Mouse (Mus musculus) neural tube, embryonic 13.5 days (tissue): ENCODE results near the gene Triobp. TPM values are rescaled to one million over a fixed set of nuclear protein-coding genes. Genes with fewer than 3 reads are reported as not detected.
"Not testable (repeated sequence)": the region's sequence is repeated elsewhere in the genome, so short reads cannot be mapped to it uniquely, and the experiment has no call there.

Experiments used
- ATAC-seq: fragments of 200-750 bp; cut with Nextera tagmentation; 2 replicates; pipeline ENCODE4 v1.8.0; 2017; ENCODE audit warnings: low read depth, mild to moderate bottlenecking, moderate TSS enrichment, moderate library complexity
- H3K27ac ChIP-seq: fragments of 300-500 bp; sonication (generic); replicated peaks from 2 replicates; pipeline ENCODE4 v1.5.1; 2015; ENCODE audit warnings: moderate library complexity, mild to moderate bottlenecking, inconsistent platforms
- H3K27me3 ChIP-seq: fragments of 300-500 bp; sonication (generic); 2 replicates; pipeline ENCODE4 v1.6.1; 2015; ENCODE audit warnings: mild to moderate bottlenecking, inconsistent platforms
- H3K36me3 ChIP-seq: fragments of 300-500 bp; sonication (generic); 2 replicates; pipeline ENCODE4 v1.6.1; 2015; ENCODE audit warnings: mild to moderate bottlenecking, inconsistent platforms
- H3K4me1 ChIP-seq: fragments of 300-500 bp; sonication (generic); replicated peaks from 2 replicates; pipeline ENCODE4 v1.6.1; 2015; ENCODE audit warnings: inconsistent platforms
- H3K4me2 ChIP-seq: fragments of 300-500 bp; sonication (generic); 2 replicates; pipeline ENCODE4 v1.6.1; 2015; ENCODE audit warnings: inconsistent platforms, mild to moderate bottlenecking, moderate library complexity
- H3K4me3 ChIP-seq: fragments of 300-500 bp; sonication (generic); 2 replicates; pipeline ENCODE4 v1.5.1; 2015; ENCODE audit warnings: mild to moderate bottlenecking, inconsistent platforms
- H3K9ac ChIP-seq: fragments of 300-500 bp; sonication (generic); 2 replicates; pipeline ENCODE4 v1.6.1; 2015; ENCODE audit warnings: moderate library complexity, mild to moderate bottlenecking, inconsistent platforms
- H3K9me3 ChIP-seq: fragments of 300-500 bp; sonication (generic); 2 replicates; pipeline ENCODE4 v1.6.1; 2016; ENCODE audit warnings: inconsistent platforms
- WGBS: fragments of 180-500 bp; shearing (Covaris S2); methylation state at CpG from one replicate; pipeline ENCODE4 v1.1.7; 2015; 5-methylcytosine and 5-hydroxymethylcytosine counted together
- polyA plus RNA-seq: library from polyadenylated mRNA; unstranded; fragments of >200 nt; fragmentation: Nextera tagmentation; extraction: Ambion mirVana; gene quantifications from 2 replicates; pipeline ENCODE4 v1.2.1, GENCODE M21; 2015

Gene Triobp
- polyA plus RNA-seq, 1 experiment from 2014 or later = 33.4 TPM

GRCm38 (mm10) chr15:79007059-79007458 is 59.5 kb downstream of the Triobp start:
- H3K9me3 ChIP-seq = no peaks in the 10 kb centered on the region
- no peak overlapping the region for H3K4me2 ChIP-seq
- H3K27me3 ChIP-seq = no peaks in the 10 kb centered on the region
- no peak overlapping the region for H3K4me3 ChIP-seq
- H3K27ac ChIP-seq = no peak overlapping the region
- ATAC-seq = no peak
- peaks cover 53% of the 10 kb centered on the region for H3K36me3 ChIP-seq
- 89% methylated on average over 5 of the region's 5 CpGs for WGBS
- H3K9ac ChIP-seq = no peak overlapping the region
- peaks cover 18% of the 10 kb centered on the region for H3K4me1 ChIP-seq

GRCm38 (mm10) chr15:79007836-79008235 is 60.3 kb downstream of the Triobp start:
- not testable (repeated sequence) for H3K4me2 ChIP-seq, H3K9me3 ChIP-seq, H3K27me3 ChIP-seq, H3K4me3 ChIP-seq, H3K9ac ChIP-seq, H3K27ac ChIP-seq, ATAC-seq
- Histone ChIP-seq H3K4me1 (peaks cover 20% of the 10 kb centered on the region), H3K36me3 (peaks cover 45% of the 10 kb centered on the region)
- WGBS = 91% methylated on average over 6 of the region's 6 CpGs

GRCm38 (mm10) chr15:79009734-79010133 is 62.2 kb downstream of the Triobp start:
- peak overlapping the region; percentile 2; the same call in 1 of the 2 replicates for H3K27ac ChIP-seq
- H3K27me3 ChIP-seq = no peaks in the 10 kb centered on the region
- no peak for ATAC-seq
- H3K9me3 ChIP-seq = no peaks in the 10 kb centered on the region
- no peak overlapping the region for H3K4me3 ChIP-seq
- H3K9ac ChIP-seq = no peak overlapping the region
- H3K4me1 ChIP-seq = peaks cover 32% of the 10 kb centered on the region
- no peak overlapping the region for H3K4me2 ChIP-seq
- peaks cover 26% of the 10 kb centered on the region for H3K36me3 ChIP-seq
- WGBS = 58% methylated on average over 5 of the region's 5 CpGs

GRCm38 (mm10) chr15:79011550-79011949 is 64.0 kb downstream of the Triobp start:
- no peaks in the 10 kb centered on the region for H3K9me3 ChIP-seq
- H3K9ac ChIP-seq = peak overlapping the region; percentile 26; the same call in 1 of the 2 replicates
- H3K4me2 ChIP-seq = no peak overlapping the region
- peak overlapping the region; percentile 42 for H3K27ac ChIP-seq
- peaks cover 9% of the 10 kb centered on the region for H3K36me3 ChIP-seq
- H3K27me3 ChIP-seq = no peaks in the 10 kb centered on the region
- ATAC-seq = no peak
- H3K4me3 ChIP-seq = no peak overlapping the region
- H3K4me1 ChIP-seq = peaks cover 32% of the 10 kb centered on the region
- WGBS = 25% methylated on average over 10 of the region's 10 CpGs

- ATAC-seq = 0 out of 2 replicates have a peak, but pooled peaks have one; percentile 25
- H3K36me3 ChIP-seq = 0 out of 2 replicates have a peak, but pooled peaks cover 2% of the 10 kb centered on the region
- H3K9me3 ChIP-seq = no peaks in the 10 kb centered on the region
- H3K4me2 ChIP-seq = no peak overlapping the region
- H3K4me1 ChIP-seq = peaks cover 32% of the 10 kb centered on the region
- H3K9ac ChIP-seq = no peak overlapping the region
- no peaks in the 10 kb centered on the region for H3K27me3 ChIP-seq
- WGBS = 45% methylated on average over 7 of the region's 7 CpGs
- peak overlapping the region; percentile 46 for H3K27ac ChIP-seq
- H3K4me3 ChIP-seq = no peak overlapping the region
These were observed 65.9 kb downstream of the Triobp start for GRCm38 (mm10) chr15:79013382-79013781.

- no peaks in the 10 kb centered on the region for H3K27me3 ChIP-seq
- ATAC-seq = 0 out of 2 replicates have a peak, but pooled peaks have one; percentile 23
- H3K9ac ChIP-seq = no peak overlapping the region
- no peak overlapping the region for H3K4me3 ChIP-seq
- H3K36me3 ChIP-seq = no peaks in the 10 kb centered on the region
- H3K4me2 ChIP-seq = no peak overlapping the region
- H3K9me3 ChIP-seq = no peaks in the 10 kb centered on the region
- WGBS = 29% methylated on average over 4 of the region's 4 CpGs
- H3K4me1 ChIP-seq = peaks cover 15% of the 10 kb centered on the region
- no peak overlapping the region for H3K27ac ChIP-seq
These were observed 70.7 kb downstream of the Triobp start for GRCm38 (mm10) chr15:79018191-79018590.

GRCm38 (mm10) chr15:79018886-79019285 is 71.4 kb downstream of the Triobp start:
- Histone ChIP-seq H3K27me3 (0 out of 2 replicates have a peak, but pooled peaks cover 3% of the 10 kb centered on the region), H3K27ac (no peak overlapping the region), H3K9me3 (no peaks in the 10 kb centered on the region), H3K36me3 (no peaks in the 10 kb centered on the region), H3K4me3 (no peak overlapping the region), H3K4me1 (peaks cover 8% of the 10 kb centered on the region), H3K4me2 (no peak overlapping the region), H3K9ac (no peak overlapping the region)
- WGBS = 54% methylated on average over 3 of the region's 3 CpGs
- no peak for ATAC-seq

GRCm38 (mm10) chr15:79022671-79023230 is 75.2 kb downstream of the Triobp start:
- H3K9me3 ChIP-seq = no peaks in the 10 kb centered on the region
- H3K36me3 ChIP-seq = no peaks in the 10 kb centered on the region
- H3K4me2 ChIP-seq = no peak overlapping the region
- 0 out of 2 replicates have a peak, but pooled peaks cover 3% of the 10 kb centered on the region for H3K27me3 ChIP-seq
- no peak for ATAC-seq
- H3K4me3 ChIP-seq = no peak overlapping the region
- H3K9ac ChIP-seq = no peak overlapping the region; the same call in 1 of the 2 replicates
- no peak overlapping the region for H3K27ac ChIP-seq
- H3K4me1 ChIP-seq = peaks cover 32% of the 10 kb centered on the region
- WGBS = 60% methylated on average over 10 of the region's 10 CpGs

- 0 out of 2 replicates have a peak, but pooled peaks cover 3% of the 10 kb centered on the region for H3K27me3 ChIP-seq
- no peak overlapping the region for H3K4me3 ChIP-seq
- no peaks in the 10 kb centered on the region for H3K36me3 ChIP-seq
- no peak for ATAC-seq
- H3K9me3 ChIP-seq = no peaks in the 10 kb centered on the region
- H3K4me2 ChIP-seq = no peak overlapping the region
- 31% methylated on average over 1 of the region's 1 CpGs for WGBS
- no peak overlapping the region for H3K27ac ChIP-seq
- H3K9ac ChIP-seq = no peak overlapping the region
- H3K4me1 ChIP-seq = peaks cover 35% of the 10 kb centered on the region
These were observed 75.8 kb downstream of the Triobp start for GRCm38 (mm10) chr15:79023366-79023765.

- 0 out of 2 replicates have a peak, but pooled peaks cover 3% of the 10 kb centered on the region for H3K27me3 ChIP-seq
- no peak for ATAC-seq
- peak overlapping the region; percentile 48 for H3K4me2 ChIP-seq
- H3K4me1 ChIP-seq = peaks cover 54% of the 10 kb centered on the region
- H3K27ac ChIP-seq = no peak overlapping the region
- peak overlapping the region; percentile 54 for H3K9ac ChIP-seq
- no peaks in the 10 kb centered on the region for H3K9me3 ChIP-seq
- no peaks in the 10 kb centered on the region for H3K36me3 ChIP-seq
- H3K4me3 ChIP-seq = peak overlapping the region; percentile 14
- WGBS = 12% methylated on average over 15 of the region's 18 CpGs
These were observed 78.3 kb downstream of the Triobp start for GRCm38 (mm10) chr15:79025687-79026308.

GRCm38 (mm10) chr15:79026511-79027290 is 79.2 kb downstream of the Triobp start:
- Histone ChIP-seq H3K4me3 (peak overlapping the region; percentile 75), H3K4me1 (peaks cover 63% of the 10 kb centered on the region), H3K27ac (peak overlapping the region; percentile 98; the same call in 1 of the 2 replicates), H3K36me3 (no peaks in the 10 kb centered on the region), H3K27me3 (0 out of 2 replicates have a peak, but pooled peaks cover 3% of the 10 kb centered on the region), H3K4me2 (peak overlapping the region; percentile 91), H3K9me3 (no peaks in the 10 kb centered on the region), H3K9ac (peak overlapping the region; percentile 99)
- ATAC-seq = no peak
- 39% methylated on average over 14 of the region's 14 CpGs for WGBS
